Mouse (Mus musculus): Measurements from ENCODE around the gene Entpd4b. TPM values are rescaled to one million over a fixed set of nuclear protein-coding genes. Genes with fewer than 3 reads are reported as not detected.
"Not testable (repeated sequence)": the region's sequence is repeated elsewhere in the genome, so short reads cannot be mapped to it uniquely, and the experiment has no call there.

Entpd4b gene
- total RNA-seq (2021), result 10 to 100 TPM; 43.6 to 52.0 TPM
- long read RNA-seq, experiment 1, transcript Entpd4b-204 (13 exons, 3,589 nt), result major isoform, 232 of 288 reads
- long read RNA-seq, experiment 1, partial matches to known transcripts, result 20 of 288 reads
- long read RNA-seq, experiment 1, other reads (novel, unspliced or antisense), result 35 of 288 reads
- long read RNA-seq, experiment 2, transcript Entpd4b-204 (13 exons, 3,589 nt), result major isoform, 167 of 216 reads
- long read RNA-seq, experiment 2, partial matches to known transcripts, result 14 of 216 reads
- long read RNA-seq, experiment 2, other reads (novel, unspliced or antisense), result 34 of 216 reads

- not testable (repeated sequence) for DNase-seq (ENCODE audit: low spot score)
Measured at GRCm38 (mm10) chr14:69555110-69555831, at the start of gene Entpd4b. Gene Entpd4b (plus strand): TSS chr14:69555424.

GRCm38 (mm10) chr14:69507000-69507399 lies 48.2 kb upstream of the Entpd4b start:
- DNase-seq (ENCODE audit: low spot score), result not testable (repeated sequence)

DNA sequence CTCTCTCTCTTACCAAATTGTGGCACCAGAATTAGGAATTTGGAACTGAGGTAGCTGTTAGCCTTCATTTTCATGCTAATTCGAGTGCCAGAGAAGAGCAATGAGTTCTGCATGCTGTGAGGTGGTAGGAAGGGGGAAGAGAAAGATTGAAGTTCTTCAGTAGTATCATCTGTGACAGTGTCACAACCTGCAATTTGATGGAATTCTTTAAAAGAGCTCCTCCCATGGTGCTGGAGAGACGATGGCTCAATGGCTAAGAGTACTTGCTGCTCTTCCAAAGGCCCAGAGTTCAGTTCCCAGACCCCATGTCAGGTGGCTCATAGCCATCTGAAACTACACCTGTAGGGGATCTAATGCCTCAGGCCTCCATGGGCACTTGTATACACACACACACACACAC lies 42.8 kb upstream of the Entpd4b start, which contains the start of gene Gm27179:
Gene Gm27179 (minus strand): TSS at position 101 of the 400 bp plus-strand sequence.
- not testable (repeated sequence) for DNase-seq (ENCODE audit: low spot score)

- not testable (repeated sequence) for DNase-seq (ENCODE audit: low spot score)
Measured at GRCm38 (mm10) chr14:69520810-69521209, 34.4 kb upstream of the Entpd4b start.

DNA sequence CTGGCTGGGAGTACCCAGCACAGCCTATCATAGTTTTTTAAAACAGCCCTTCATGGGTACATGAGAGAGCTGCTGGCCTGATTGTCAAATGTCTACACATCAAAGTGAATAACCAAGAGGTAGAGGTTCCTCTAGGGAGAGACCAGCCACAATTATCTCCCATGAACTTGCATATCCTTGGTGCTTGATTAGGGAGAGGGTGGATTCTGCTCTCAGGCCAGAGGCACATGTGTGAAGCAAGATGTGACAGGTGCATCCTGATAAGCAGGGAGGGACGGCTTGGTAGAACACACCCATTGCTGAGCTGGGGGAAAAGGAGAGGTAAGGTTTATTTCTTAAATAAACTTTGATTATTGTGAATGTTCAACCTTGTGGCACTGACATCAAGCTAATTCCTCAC lies 32.2 kb upstream of the Entpd4b start:
- not testable (repeated sequence) for DNase-seq (ENCODE audit: low spot score)

DNA sequence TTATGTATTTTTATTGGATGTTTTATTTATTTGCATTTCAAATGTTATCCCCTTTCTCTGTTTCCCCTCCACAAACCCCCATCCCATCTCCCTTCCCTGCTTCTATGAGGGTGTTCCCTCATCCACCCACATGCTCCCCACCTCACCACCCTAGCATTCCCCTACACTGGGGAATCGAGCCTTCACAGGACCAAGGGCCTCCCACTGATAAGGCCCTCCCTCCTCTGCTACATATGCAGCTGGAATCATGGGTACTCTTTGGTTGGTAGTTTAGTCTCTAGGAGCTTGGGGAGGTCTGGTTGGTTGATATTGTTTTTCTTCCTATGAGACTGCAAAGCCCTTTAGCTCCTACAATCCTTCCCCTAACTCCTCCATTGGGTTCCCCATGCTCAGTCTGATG lies 29.0 kb upstream of the Entpd4b start:
- not testable (repeated sequence) for DNase-seq (ENCODE audit: low spot score)

DNA sequence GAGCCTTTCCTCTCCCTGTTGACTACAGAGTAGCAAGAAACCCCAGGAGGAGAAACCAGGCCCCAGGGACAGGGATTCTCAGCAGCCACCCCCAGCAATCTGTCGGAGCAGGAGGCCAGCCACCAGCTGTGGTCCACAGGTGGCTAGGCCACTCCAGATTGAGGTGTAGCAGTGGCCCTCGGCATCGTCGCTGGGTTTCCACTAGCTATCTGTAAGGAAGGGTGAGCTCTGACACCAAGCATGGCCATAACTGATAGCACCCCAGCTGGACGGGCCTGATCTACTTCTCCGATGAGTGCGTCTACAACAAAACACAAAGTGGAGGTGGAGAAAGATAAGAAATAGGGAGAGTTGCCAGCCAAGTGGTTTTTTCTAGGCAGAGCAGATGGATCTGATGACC lies 18.7 kb upstream of the Entpd4b start:
- DNase-seq (ENCODE audit: low spot score), result not testable (repeated sequence)

DNA sequence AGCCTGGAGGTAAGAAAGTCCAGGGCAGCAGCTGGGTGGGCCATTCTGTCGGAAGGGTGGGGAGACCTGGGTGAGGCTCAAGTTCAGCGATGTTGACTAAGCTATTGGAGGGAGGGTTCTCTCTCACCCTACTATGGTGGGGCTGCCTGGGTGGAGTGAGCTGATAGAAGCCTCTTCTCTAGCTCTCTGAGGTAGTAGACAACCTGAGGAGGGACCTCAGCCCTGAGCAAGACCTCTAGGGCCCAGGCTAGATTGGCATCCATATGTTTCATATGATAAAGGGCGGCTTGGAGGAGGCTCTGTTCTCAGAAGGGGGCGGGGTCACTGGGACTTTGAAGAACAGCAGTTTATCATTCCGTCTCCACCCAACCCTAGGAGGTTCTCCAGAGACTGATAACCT lies 15.1 kb upstream of the Entpd4b start:
- not testable (repeated sequence) for DNase-seq (ENCODE audit: low spot score)

DNA sequence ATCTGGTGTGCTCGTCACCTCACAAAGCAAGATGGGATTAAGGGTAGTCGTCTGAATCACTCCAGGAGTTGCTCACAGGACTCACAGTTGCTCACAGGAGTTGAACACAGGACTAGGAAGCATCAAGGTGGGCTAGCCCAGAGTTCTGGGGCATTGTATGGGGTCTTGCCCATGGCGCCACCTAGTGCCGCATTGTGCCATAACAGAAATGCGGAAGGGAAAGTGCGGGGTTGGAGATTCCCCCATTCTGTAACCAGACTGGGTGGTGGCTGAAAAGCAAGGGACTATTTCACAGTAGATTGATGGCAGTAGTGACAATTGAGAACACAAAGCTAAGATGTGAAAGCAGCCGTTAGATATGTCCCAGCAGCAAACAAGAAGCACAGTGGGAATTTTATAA lies 12.5 kb upstream of the Entpd4b start:
- not testable (repeated sequence) for DNase-seq (ENCODE audit: low spot score)

- not testable (repeated sequence) for DNase-seq (ENCODE audit: low spot score)
Measured at GRCm38 (mm10) chr14:69544033-69544432, 11.2 kb upstream of the Entpd4b start.

- DNase-seq (ENCODE audit: low spot score), result not testable (repeated sequence)
Measured at GRCm38 (mm10) chr14:69545052-69545451, 10.2 kb upstream of the Entpd4b start.

DNA sequence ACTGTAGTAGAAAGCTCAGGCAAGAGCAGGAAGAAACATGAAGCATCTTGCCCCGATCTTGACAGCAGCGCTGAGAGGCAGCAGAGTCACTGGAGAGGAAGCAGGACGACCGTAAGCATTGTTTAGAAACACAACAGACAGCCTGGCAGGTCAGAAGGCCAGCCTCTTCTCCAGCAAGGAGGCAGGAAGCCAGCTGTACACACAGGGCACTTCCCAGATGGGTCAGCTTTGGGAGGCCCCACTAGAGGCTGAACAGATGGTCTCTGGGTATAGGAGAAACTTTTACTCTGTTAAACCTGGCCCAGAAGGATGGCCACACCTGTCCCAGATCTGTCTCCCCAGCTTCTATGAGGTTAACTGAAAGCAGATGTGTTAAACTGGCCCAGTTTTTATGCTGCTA lies 7.9 kb upstream of the Entpd4b start:
- DNase-seq (ENCODE audit: low spot score), result not testable (repeated sequence)

DNA sequence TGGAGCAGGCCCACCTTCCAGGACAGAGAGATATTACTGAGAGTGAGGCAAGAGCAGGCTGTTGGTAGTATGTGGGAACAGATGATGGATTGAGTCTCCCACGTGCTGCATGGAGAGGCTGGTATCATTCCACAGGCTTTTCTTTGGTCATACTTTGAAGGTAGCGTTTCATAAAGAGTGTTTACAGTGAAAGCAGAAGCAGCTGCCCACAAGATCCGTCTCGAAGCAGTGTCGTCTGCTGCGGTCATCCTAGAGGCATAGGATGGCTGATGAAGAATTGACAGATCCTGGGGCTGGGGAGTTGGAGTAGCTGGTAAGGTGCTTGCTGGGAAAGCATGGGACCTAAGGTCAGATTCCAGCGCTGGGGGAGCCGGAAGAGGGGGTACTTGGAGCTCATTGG lies 1.6 kb downstream of the Entpd4b start:
- DNase-seq (ENCODE audit: low spot score), result not testable (repeated sequence)

- not testable (repeated sequence) for DNase-seq (ENCODE audit: low spot score)
Measured at GRCm38 (mm10) chr14:69557550-69557949, 2.3 kb downstream of the Entpd4b start.

Other genes with a start within 250 kb of the Entpd4b start
- 1 to 10 TPM; 1.3 to 2.6 TPM for gene Gm16867, start 52.1 kb upstream of the Entpd4b start, total RNA-seq (2021)
- not detected for gene Gm27179, start 42.9 kb upstream of the Entpd4b start, total RNA-seq (2021)